Mouse (Mus musculus) bone marrow macrophage, adult 2 months (primary cell): ENCODE results near the gene Sesn3.

Experiments
- CTCF ChIP-seq: IDR thresholded peaks from 2 replicates; pipeline ENCODE4 v1.5.1; 2012; ENCODE audit warnings: low read depth, mild to moderate bottlenecking, low read length, moderate library complexity
- POLR2A ChIP-seq: IDR thresholded peaks from 2 replicates; pipeline ENCODE4 v1.6.1; 2012; ENCODE audit warnings: mild to moderate bottlenecking, low read depth, low read length, borderline replicate concordance

GRCm38 (mm10) chr9:14285036-14285435 is 10.2 kb downstream of the Sesn3 start:
- TF ChIP-seq CTCF (no peak), POLR2A (no peak)
